In genomic region chr14:16478606-16479323, GRCm38 (mm10) we compare ENCODE assay signal across 22 mouse cellular contexts.
DNase-seq lines count a peak whose midpoint lies in the region; ATAC-seq lines count a peak whose summit lies in the region.
"Had no signal": no experiment of that assay in that cellular context is flagged by ENCODE, and none has a peak within 500 bp of the region (broad histone marks: within the 10 kb centered on the region; RNA-seq: fewer than 3 reads in every experiment).

No protein-coding gene starts in this region.

- no peaks in the 10 kb centered on the region for H3K4me1 ChIP-seq in liver, embryonic 11.5 days (replicated peaks; ENCODE audit: control insufficient read depth, insufficient read depth, low read length)
- H3K4me1 ChIP-seq: embryonic facial prominence, embryonic 12.5 days; midbrain, embryonic 12.5 days; neural tube, embryonic 12.5 days had no signal

- no peak overlapping the region for H3K4me2 ChIP-seq in liver, embryonic 11.5 days
- H3K4me2 ChIP-seq: embryonic facial prominence, embryonic 12.5 days; forebrain, embryonic 15.5 days; limb, embryonic 15.5 days; lung, embryonic 14.5 days; midbrain, embryonic 12.5 days; neural tube, embryonic 12.5 days had no signal

- no peaks in the 10 kb centered on the region for H3K9me3 ChIP-seq in liver, embryonic 11.5 days (ENCODE audit: control insufficient read depth, low read length)
- H3K9me3 ChIP-seq: embryonic facial prominence, embryonic 12.5 days; forebrain, embryonic 15.5 days; limb, embryonic 15.5 days; midbrain, embryonic 12.5 days; neural tube, embryonic 12.5 days had no signal

- H3K9ac ChIP-seq in liver, embryonic 11.5 days (ENCODE audit: low read depth, low read length): no peak overlapping the region
- H3K9ac ChIP-seq: embryonic facial prominence, embryonic 12.5 days; forebrain, embryonic 15.5 days; limb, embryonic 15.5 days; lung, embryonic 14.5 days; midbrain, embryonic 12.5 days; neural tube, embryonic 12.5 days had no signal

- H3K27ac ChIP-seq in liver, embryonic 11.5 days (ENCODE audit: low read depth, low read length): no peak overlapping the region
- H3K27ac ChIP-seq: embryonic facial prominence, embryonic 12.5 days; forebrain, embryonic 15.5 days; limb, embryonic 15.5 days; midbrain, embryonic 12.5 days; neural tube, embryonic 12.5 days had no signal

- no peaks in the 10 kb centered on the region for H3K36me3 ChIP-seq in liver, embryonic 11.5 days (ENCODE audit: control insufficient read depth, insufficient read depth, low read length)
- H3K36me3 ChIP-seq: embryonic facial prominence, embryonic 12.5 days; forebrain, embryonic 15.5 days; limb, embryonic 15.5 days; midbrain, embryonic 12.5 days; neural tube, embryonic 12.5 days had no signal

- intact Hi-C loops in gastrocnemius, postnatal 14 days (cut with DNase I; ENCODE audit: low total_unique reads): no loop called here

- peak; percentile 9 for DNase-seq in gastrocnemius, postnatal 14 days
- DNase-seq in gastrocnemius, adult 8-10 months (ENCODE audit: low spot score in 2 of 2): no peak
- peak; percentile 4 for DNase-seq in liver, embryonic 11.5 days (ENCODE audit: low spot score)
- no peak for DNase-seq in liver
- DNase-seq in gonadal fat pad, adult 2 months (ENCODE audit: low read depth): peak; percentile 38
- no peak for DNase-seq in adrenal gland, adult 2 months
- DNase-seq: cerebellum, adult 9-11 months; heart, postnatal 36 days; kidney, adult 11 months; kidney, postnatal 10 days; lung, embryonic 14.5 days; lung, postnatal 4 days; right cerebral cortex, postnatal 4 days; thymus, postnatal 36 days had no signal

- no peaks in the 10 kb centered on the region for H3K27me3 ChIP-seq in liver, embryonic 11.5 days (replicated peaks; ENCODE audit: control insufficient read depth, insufficient read depth, low read length)
- H3K27me3 ChIP-seq: embryonic facial prominence, embryonic 12.5 days; forebrain, embryonic 15.5 days; limb, embryonic 15.5 days; midbrain, embryonic 12.5 days; neural tube, embryonic 12.5 days had no signal

- no peak for ATAC-seq in liver, embryonic 11.5 days (replicated peaks; ENCODE audit: low FRiP score)
- no peak for ATAC-seq in frontal cortex, adult (ENCODE audit: low TSS enrichment)
- ATAC-seq: forebrain, embryonic 15.5 days; hindbrain, embryonic 16.5 days had no signal

- 83% methylated on average over 1 of the region's 1 CpGs for WGBS in liver, embryonic 11.5 days

- H3K4me3 ChIP-seq in liver, embryonic 11.5 days (ENCODE audit: low read depth, low read length): no peak overlapping the region
- H3K4me3 ChIP-seq: embryonic facial prominence, embryonic 12.5 days; erythroblast, embryonic 14.5 days; forebrain, embryonic 15.5 days; limb, embryonic 15.5 days; midbrain, embryonic 12.5 days; neural tube, embryonic 12.5 days had no signal

Comparison
In these comparisons a context has a peak if more than half of its experiments do, and no peak if none do; other contexts are left out.
1. DNase-seq: peak in gastrocnemius, postnatal 14 days (single experiment), liver, embryonic 11.5 days (single experiment) and gonadal fat pad, adult 2 months (single experiment); none in gastrocnemius, adult 8-10 months (0 of 2), liver (single experiment) and adrenal gland, adult 2 months (single experiment).